Mouse (Mus musculus) intestine, embryonic 15.5 days (tissue): Measurements from ENCODE around the gene Zbtb38. TPM values are rescaled to one million over a fixed set of nuclear protein-coding genes. Genes with fewer than 3 reads are reported as not detected.

Source experiments
- ATAC-seq: fragments of 200-750 bp; cut with Nextera tagmentation; 2 replicates; pipeline ENCODE4 v1.8.0; 2017; ENCODE audit warnings: moderate TSS enrichment, moderate library complexity
- H3K27ac ChIP-seq: fragments of 300-500 bp; sonication (generic); 2 replicates; pipeline ENCODE4 v1.5.1; 2015; ENCODE audit warnings: mild to moderate bottlenecking, inconsistent platforms
- H3K27me3 ChIP-seq: fragments of 300-500 bp; sonication (generic); replicated peaks from 2 replicates; pipeline ENCODE4 v1.6.1; 2015; ENCODE audit warnings: inconsistent platforms
- H3K36me3 ChIP-seq: fragments of 300-500 bp; sonication (generic); 2 replicates; pipeline ENCODE4 v1.6.1; 2015; ENCODE audit warnings: inconsistent platforms
- H3K4me1 ChIP-seq: fragments of 300-500 bp; sonication (generic); replicated peaks from 2 replicates; pipeline ENCODE4 v1.6.1; 2015; ENCODE audit warnings: inconsistent platforms
- H3K4me2 ChIP-seq: fragments of 300-500 bp; sonication (generic); replicated peaks from 2 replicates; pipeline ENCODE4 v1.6.1; 2015; ENCODE audit warnings: mild to moderate bottlenecking, inconsistent platforms
- H3K4me3 ChIP-seq: fragments of 300-500 bp; sonication (generic); replicated peaks from 2 replicates; pipeline ENCODE4 v1.5.1; 2015; ENCODE audit warnings: inconsistent platforms
- H3K9ac ChIP-seq: fragments of 300-500 bp; sonication (generic); 2 replicates; pipeline ENCODE4 v1.6.1; 2015; ENCODE audit warnings: inconsistent platforms
- H3K9me3 ChIP-seq: fragments of 300-500 bp; sonication (generic); 2 replicates; pipeline ENCODE4 v1.6.1; 2016; ENCODE audit warnings: inconsistent platforms
- WGBS: fragments of 180-500 bp; shearing (Covaris S2); methylation state at CpG from one replicate; pipeline ENCODE4 v1.1.7; 2015; 5-methylcytosine and 5-hydroxymethylcytosine counted together
- polyA plus RNA-seq: library from polyadenylated mRNA; unstranded; fragments of >200 nt; fragmentation: Nextera tagmentation; extraction: Ambion mirVana; gene quantifications from 2 replicates; pipeline ENCODE4 v1.2.1, GENCODE M21; 2015

Gene Zbtb38
- polyA plus RNA-seq, 1 experiment from 2014 or later = 22.9 TPM

DNA sequence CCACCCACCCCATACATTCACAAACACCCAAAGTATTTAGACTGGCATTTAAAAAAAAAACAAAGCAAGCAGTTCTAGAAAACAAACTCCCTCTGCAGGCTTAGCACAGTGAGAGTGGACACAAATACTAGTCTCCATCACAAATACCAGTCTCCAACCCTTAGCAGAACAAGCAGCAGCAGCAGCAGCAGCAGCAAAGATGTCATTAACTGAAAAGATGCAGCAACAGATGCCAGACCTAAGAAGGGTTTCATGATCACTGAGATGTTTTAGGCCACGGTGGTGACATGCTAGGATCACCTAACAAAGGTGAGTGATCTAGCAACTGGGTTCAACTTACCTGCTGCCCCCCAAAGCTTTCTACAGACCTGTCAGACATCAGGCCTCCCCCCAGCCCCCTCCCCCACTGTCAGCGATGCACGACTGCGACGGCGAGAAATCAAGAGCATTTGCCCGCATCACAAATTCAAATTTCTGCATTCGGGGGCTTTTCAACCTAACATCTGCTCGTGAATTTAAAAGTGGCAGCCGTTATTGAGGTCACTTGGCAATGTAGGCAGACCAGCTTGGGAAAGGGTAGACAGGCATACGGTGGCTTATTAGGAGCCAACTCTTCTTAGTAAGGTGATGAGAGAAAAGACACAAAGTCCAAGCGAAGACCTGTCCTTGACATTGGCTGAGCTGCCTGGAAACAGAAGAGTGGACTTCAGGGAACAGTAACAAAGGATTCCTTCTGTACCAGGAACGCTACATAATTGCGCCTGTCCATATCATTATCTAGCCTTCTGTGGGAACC is 26.1 kb downstream of the Zbtb38 start:
- H3K9ac ChIP-seq = no peak overlapping the region
- H3K36me3 ChIP-seq = no peaks in the 10 kb centered on the region
- 73% methylated on average over 14 of the region's 14 CpGs for WGBS
- no peaks in the 10 kb centered on the region for H3K9me3 ChIP-seq
- H3K4me3 ChIP-seq = no peak overlapping the region
- ATAC-seq = no peak
- H3K27ac ChIP-seq = no peak overlapping the region
- H3K4me1 ChIP-seq = no peaks in the 10 kb centered on the region
- no peaks in the 10 kb centered on the region for H3K27me3 ChIP-seq
- no peak overlapping the region for H3K4me2 ChIP-seq

DNA sequence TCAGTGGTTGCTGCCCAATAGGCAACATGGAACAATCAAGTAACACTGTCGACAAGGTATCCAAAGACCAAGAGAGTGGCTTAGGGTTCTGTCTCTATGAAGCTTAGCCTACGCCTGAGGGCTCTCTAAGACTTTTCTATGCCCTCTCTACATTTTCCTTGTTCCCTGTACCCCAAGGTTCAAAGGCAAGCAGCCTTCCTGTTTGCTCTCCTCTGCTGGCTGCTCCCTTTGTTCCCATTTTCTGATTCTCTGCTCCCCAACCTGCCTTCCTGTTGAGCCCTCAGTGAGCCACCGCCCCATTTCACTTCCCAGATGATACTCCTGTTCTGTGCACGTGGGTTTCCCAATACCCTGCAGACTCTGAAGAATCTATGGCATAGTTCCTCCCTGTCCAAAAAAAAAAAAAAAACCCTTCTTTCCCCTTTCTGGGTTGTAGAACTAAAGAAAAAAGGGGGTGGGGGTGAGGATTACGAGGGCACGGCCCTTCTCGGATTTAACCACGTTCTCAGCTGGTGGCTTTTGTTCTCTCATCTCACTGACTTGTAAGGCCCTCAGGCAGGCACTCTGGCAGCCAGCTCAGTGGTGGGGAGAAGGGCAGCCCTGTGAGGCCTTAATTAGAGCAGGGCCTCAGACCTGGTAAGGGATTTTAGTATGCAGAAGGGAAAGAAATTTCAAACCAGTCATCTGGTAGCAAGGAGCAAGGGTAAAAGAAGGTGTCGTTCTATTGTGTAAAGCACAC is 26.9 kb downstream of the Zbtb38 start:
- Histone ChIP-seq H3K27me3 (no peaks in the 10 kb centered on the region), H3K36me3 (no peaks in the 10 kb centered on the region), H3K9ac (no peak overlapping the region), H3K4me2 (no peak overlapping the region), H3K4me3 (no peak overlapping the region), H3K4me1 (no peaks in the 10 kb centered on the region), H3K9me3 (no peaks in the 10 kb centered on the region), H3K27ac (no peak overlapping the region)
- WGBS = 57% methylated on average over 9 of the region's 9 CpGs
- no peak for ATAC-seq

DNA sequence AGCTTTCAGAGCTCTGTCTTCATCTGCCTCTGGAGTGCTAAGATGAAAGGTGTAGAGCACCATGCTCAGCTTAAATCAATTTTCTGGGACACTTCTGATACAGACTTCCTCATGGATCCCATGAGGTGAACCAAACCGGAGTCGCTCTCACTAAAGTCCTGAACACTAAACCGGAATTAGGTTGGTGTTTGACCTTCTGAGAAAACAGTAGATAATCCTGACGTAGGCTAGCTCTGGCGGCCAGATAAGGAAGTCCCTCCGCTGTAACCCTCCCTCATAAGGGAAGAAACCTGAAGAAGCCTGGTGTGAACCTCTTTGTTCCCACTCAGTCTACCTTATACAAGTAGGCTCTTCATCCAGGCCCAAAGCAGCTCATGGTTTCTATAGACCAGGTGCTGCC is 29.0 kb downstream of the Zbtb38 start:
- 70% methylated on average over 6 of the region's 6 CpGs for WGBS
- ATAC-seq = no peak

DNA sequence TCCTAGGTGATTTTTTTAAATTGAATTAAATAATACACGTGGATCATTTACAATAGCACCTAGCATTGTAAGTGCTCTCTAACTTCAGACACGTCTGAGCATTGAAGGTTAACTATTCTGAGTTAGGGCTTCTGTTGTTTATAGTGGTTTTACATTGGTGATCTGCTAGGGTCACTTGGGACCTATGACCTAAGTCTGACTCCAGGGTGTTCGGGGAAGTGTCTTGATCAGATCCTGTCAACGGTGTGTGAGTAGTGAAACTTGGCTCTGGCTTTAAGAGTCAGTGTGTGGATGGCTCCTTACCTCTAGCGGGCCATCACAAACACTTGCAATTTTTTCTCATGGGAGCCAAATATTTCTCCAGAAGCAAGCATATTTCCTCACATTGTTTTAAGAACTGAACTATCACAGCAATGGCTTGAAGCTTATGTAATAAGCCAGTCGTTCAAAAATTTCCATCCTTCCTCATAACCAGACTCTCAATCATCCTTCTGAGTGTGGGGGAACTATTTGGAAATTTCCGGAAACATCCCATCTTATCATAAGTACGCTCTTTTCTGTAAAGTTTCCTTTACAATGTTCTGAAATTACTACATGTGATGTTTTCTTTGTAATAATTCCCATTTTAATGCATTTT is 31.4 kb downstream of the Zbtb38 start:
- no peaks in the 10 kb centered on the region for H3K9me3 ChIP-seq
- no peaks in the 10 kb centered on the region for H3K27me3 ChIP-seq
- no peak overlapping the region for H3K4me3 ChIP-seq
- ATAC-seq = no peak
- H3K4me2 ChIP-seq = no peak overlapping the region
- H3K9ac ChIP-seq = no peak overlapping the region
- WGBS = 81% methylated on average over 8 of the region's 8 CpGs
- H3K4me1 ChIP-seq = 0 out of 2 replicates have a peak, but pooled peaks cover 5% of the 10 kb centered on the region
- no peaks in the 10 kb centered on the region for H3K36me3 ChIP-seq
- H3K27ac ChIP-seq = no peak overlapping the region

More for the DNA sequence above, 29.0 kb downstream of the Zbtb38 start:
- no peaks in the 10 kb centered on the region for H3K27me3 ChIP-seq
- no peaks in the 10 kb centered on the region for H3K36me3 ChIP-seq
- H3K27ac ChIP-seq = no peak overlapping the region
- 0 out of 2 replicates have a peak, but pooled peaks cover 2% of the 10 kb centered on the region for H3K4me1 ChIP-seq
- no peak overlapping the region for H3K4me3 ChIP-seq
- H3K9me3 ChIP-seq = no peaks in the 10 kb centered on the region
- H3K9ac ChIP-seq = no peak overlapping the region
- H3K4me2 ChIP-seq = no peak overlapping the region

DNA sequence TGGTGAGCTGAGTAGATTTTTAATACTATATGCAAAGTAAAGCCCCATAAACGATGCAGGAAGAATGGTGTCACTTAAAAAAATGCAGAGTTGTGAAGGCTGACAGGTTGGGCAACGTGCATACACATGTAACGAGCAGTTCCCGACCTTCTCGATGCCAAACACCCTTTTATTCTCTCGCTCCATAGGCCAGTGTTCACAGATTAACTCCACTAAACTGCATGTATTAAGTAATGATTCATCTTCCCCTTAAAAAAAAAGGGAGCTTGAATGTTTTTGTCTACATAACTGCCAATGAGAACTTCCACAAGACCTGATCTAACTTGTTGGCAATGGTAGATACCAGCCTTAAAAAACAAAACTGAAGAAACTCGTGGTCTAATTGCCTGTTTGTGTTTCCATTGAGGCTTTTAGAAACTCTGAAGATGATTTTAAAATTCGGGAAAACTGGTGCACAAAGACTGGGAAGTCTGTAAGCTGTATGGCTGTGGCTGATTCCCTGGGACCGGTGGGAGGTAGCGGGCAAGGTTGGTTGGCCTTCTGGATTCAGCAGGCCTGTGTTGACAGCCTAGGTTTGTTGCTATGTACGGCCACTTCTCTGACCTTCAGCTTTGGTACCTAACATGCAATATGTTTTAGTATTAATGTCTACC is 32.0 kb downstream of the Zbtb38 start:
- 70% methylated on average over 11 of the region's 11 CpGs for WGBS
- H3K27ac ChIP-seq = peak overlapping the region; percentile 98
- no peaks in the 10 kb centered on the region for H3K36me3 ChIP-seq

DNA sequence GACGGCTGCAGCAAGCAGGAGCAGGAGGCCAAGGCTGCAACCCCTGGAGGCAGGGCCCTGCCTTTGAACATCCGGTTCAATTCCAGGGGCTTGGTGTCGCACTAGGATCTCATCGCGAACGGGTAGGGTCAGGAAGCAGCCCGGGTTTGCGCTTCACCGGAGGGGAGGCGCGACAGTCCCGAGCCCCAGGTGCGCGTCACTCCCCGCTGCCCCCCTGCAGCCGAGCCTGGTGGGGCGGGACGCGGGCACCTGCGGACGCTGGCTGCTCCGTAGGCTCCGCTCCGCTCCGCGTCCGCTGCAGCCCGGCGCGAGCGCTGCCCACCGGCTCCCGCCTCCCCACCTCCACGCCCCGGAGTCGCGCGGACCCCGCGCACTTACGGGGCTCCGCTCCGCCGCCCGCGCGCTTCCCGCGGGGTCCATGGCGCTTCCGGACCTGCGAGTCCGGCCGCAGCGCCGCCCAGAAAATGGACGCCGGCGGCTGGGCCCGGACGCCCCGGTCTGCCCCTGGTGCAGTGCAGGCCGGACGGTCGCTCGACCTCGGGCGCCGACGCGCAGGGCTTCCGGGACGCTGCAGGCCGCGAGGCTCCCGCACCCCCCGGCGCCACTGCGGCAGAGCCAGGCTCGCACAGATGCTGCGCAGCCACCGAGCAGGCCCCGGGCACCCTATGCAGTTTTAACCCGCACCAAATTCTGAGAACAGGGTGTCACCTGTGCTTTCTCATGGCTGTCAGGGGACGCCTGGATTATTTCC is 33.0 kb downstream of the Zbtb38 start:
- Histone ChIP-seq H3K27ac (peak overlapping the region; percentile 98), H3K4me3 (peak overlapping the region; percentile 87), H3K4me2 (peak overlapping the region; percentile 75), H3K36me3 (no peaks in the 10 kb centered on the region), H3K27me3 (no peaks in the 10 kb centered on the region), H3K9ac (peak overlapping the region; percentile 92), H3K9me3 (no peaks in the 10 kb centered on the region), H3K4me1 (0 out of 2 replicates have a peak, but pooled peaks cover 5% of the 10 kb centered on the region)
- peak; percentile 89 for ATAC-seq
- WGBS = under 1% methylated on average over 84 of the region's 85 CpGs

More for the DNA sequence above, 32.0 kb downstream of the Zbtb38 start:
- peak overlapping the region; percentile 75 for H3K4me2 ChIP-seq
- H3K4me3 ChIP-seq = no peak overlapping the region
- H3K9me3 ChIP-seq = no peaks in the 10 kb centered on the region
- H3K9ac ChIP-seq = no peak overlapping the region
- no peak for ATAC-seq
- 0 out of 2 replicates have a peak, but pooled peaks cover 5% of the 10 kb centered on the region for H3K4me1 ChIP-seq
- no peaks in the 10 kb centered on the region for H3K27me3 ChIP-seq

DNA sequence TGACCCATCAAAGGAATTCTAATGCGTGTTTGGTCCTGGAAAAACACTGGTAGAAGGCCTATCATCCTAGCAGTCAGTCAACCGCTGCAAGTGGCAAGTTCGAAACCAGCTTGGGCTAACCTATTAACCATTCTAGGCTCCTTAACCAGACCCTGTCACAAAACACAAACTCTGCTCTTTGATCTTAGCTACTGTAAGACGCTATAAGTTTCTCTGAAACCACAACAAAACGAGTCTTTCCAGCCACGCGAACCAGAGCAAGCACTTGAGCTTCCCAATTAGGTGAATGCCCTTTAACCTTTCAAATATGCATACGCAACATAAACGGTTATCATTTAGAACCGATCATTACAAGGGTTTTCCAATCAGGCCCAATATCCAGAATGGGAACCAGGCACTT is 33.7 kb downstream of the Zbtb38 start:
- Histone ChIP-seq H3K36me3 (no peaks in the 10 kb centered on the region), H3K9ac (peak overlapping the region; percentile 92), H3K4me3 (peak overlapping the region; percentile 87), H3K27ac (peak overlapping the region; percentile 98), H3K27me3 (no peaks in the 10 kb centered on the region), H3K4me2 (peak overlapping the region; percentile 75), H3K9me3 (no peaks in the 10 kb centered on the region), H3K4me1 (peaks cover 8% of the 10 kb centered on the region; the same call in 1 of the 2 replicates)
- 40% methylated on average over 10 of the region's 10 CpGs for WGBS
- 0 out of 2 replicates have a peak, but pooled peaks have one; percentile 7 for ATAC-seq

DNA sequence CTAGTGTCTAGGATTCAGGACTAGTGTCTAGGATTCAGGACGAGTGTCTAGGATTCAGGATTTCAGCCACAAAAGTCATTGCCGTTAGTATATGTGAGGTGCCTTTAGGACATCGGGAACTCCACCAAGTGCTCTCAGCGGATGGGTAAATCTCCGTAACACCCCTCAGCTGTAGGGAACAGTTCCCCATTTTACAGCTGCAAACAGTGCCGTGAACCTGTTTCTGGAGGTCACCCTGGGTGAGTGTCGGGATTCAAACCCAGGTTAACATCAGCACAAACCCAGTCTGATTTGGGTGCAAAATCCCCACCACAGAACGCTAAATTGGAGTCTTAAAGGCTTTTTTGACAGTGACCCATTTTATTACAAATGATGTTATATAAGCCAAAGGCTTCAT is 34.2 kb downstream of the Zbtb38 start:
- H3K4me3 ChIP-seq = peak overlapping the region; percentile 87; the same call in 1 of the 2 replicates
- peaks cover 9% of the 10 kb centered on the region; the same call in 1 of the 2 replicates for H3K4me1 ChIP-seq

DNA sequence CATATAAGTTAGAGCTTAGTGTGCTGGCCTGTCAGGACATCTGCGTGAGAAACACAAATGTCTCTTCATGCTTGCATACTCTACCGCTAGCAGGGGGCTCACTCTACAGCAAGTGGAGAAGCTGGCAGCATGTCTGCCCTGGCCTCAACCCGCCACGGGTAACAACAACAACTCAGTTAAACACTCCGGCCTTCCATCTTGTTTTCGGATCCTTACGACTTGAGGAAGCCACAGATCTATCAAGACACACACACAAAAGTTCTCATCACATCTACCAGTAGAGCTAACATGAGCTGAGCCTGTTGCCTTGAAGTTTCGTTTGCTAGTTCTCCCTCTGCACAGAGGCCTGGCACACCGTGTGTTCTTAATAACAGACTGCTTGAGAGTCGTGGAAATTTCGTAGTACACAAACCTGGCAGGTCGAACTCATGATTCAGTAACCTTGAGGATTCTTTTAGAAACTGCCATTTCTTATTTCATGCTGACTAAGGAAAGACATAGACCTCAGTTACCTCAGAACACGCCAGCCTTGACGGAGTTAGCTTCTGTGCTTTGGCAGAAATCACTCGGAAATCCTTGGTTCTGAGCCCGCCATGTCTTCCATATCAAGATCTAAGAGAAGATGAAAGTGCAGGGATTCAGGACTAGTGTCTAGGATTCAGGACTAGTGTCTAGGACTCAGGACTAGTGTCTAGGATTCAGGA is 34.8 kb downstream of the Zbtb38 start:
- H3K27ac ChIP-seq = no peak overlapping the region
- H3K4me1 ChIP-seq = peaks cover 9% of the 10 kb centered on the region; the same call in 1 of the 2 replicates
- H3K36me3 ChIP-seq = no peaks in the 10 kb centered on the region
- no peaks in the 10 kb centered on the region for H3K9me3 ChIP-seq
- no peak overlapping the region for H3K9ac ChIP-seq
- H3K4me2 ChIP-seq = no peak overlapping the region
- WGBS = 90% methylated on average over 16 of the region's 16 CpGs
- no peak overlapping the region for H3K4me3 ChIP-seq
- H3K27me3 ChIP-seq = no peaks in the 10 kb centered on the region
- ATAC-seq = no peak

More for the DNA sequence above, 34.2 kb downstream of the Zbtb38 start:
- H3K9me3 ChIP-seq = no peaks in the 10 kb centered on the region
- no peaks in the 10 kb centered on the region for H3K36me3 ChIP-seq
- no peak for ATAC-seq
- H3K27me3 ChIP-seq = no peaks in the 10 kb centered on the region
- peak overlapping the region; percentile 75 for H3K4me2 ChIP-seq
- no peak overlapping the region for H3K27ac ChIP-seq
- 86% methylated on average over 8 of the region's 8 CpGs for WGBS
- H3K9ac ChIP-seq = no peak overlapping the region

DNA sequence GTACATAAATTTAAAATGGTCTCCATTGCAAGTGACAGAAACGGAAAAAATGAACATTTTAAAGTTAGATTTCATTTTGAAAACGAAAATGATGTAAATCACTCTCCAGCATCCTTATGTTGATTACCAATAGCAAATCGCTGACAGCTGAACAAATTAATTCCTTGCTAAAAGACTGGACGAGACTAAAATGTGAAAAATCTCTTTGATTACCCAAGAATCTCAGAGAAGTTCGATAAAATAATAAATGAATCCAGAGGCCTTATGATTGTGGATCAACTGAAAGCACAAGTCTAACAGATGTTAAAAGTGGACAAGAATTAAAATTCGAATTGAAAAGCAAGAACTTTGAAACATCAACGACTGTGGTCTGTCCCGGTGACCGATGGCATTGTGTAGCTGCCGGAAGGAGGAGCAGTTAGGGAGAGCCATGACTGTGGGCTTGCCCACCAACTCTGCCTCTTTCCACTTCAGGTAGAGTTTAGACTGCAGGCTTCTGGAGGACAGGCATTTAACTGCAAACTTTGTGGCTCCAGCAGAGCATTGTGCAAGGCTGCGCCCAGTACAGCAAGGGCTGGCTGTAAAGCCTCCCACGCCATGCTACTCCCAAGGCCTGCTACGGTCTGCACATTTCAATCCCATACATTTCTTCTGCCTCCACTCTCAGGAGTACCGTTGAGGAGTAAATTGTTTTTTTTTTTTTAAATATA is 35.7 kb downstream of the Zbtb38 start:
- no peak overlapping the region for H3K4me2 ChIP-seq
- WGBS = 88% methylated on average over 14 of the region's 14 CpGs
- H3K9ac ChIP-seq = no peak overlapping the region
- peaks cover 9% of the 10 kb centered on the region; the same call in 1 of the 2 replicates for H3K4me1 ChIP-seq
- no peaks in the 10 kb centered on the region for H3K9me3 ChIP-seq
- no peak overlapping the region for H3K4me3 ChIP-seq
- no peaks in the 10 kb centered on the region for H3K36me3 ChIP-seq
- ATAC-seq = no peak
- H3K27me3 ChIP-seq = no peaks in the 10 kb centered on the region
- H3K27ac ChIP-seq = no peak overlapping the region
